Mouse (Mus musculus): ENCODE data around the gene Itsn1. TPM values are rescaled to one million over a fixed set of nuclear protein-coding genes. Genes with fewer than 3 reads are reported as not detected.
A peak's percentile ranks its signal among the peaks of the same experiment; 100 is the strongest.

The Itsn1 gene
- total RNA-seq, 2 experiments from 2014 or later = 40.5 to 53.6 TPM

DNA sequence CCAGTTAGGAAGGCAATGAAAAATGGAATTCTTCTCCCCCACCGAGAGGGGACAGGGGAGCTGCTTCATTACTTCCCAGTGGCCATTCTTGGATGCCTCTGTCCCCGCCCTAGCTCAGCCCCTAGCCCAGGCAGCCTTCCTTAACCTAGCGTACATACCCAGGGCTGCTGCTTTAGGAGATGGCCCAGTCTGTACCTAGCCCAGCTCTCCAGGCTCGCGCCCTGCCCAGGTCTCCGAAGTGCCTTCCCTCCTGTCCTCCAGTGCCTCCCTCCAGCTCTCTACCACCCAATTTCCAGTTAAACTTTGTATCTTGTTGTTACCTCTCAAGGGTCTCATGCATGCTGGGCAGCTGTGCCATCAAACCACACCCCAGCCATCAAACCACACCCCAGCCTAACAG is 106.7 kb downstream of the Itsn1 start:
- no peak for DNase-seq
- intact Hi-C loops (cut with DNase I) = no loop called here

DNA sequence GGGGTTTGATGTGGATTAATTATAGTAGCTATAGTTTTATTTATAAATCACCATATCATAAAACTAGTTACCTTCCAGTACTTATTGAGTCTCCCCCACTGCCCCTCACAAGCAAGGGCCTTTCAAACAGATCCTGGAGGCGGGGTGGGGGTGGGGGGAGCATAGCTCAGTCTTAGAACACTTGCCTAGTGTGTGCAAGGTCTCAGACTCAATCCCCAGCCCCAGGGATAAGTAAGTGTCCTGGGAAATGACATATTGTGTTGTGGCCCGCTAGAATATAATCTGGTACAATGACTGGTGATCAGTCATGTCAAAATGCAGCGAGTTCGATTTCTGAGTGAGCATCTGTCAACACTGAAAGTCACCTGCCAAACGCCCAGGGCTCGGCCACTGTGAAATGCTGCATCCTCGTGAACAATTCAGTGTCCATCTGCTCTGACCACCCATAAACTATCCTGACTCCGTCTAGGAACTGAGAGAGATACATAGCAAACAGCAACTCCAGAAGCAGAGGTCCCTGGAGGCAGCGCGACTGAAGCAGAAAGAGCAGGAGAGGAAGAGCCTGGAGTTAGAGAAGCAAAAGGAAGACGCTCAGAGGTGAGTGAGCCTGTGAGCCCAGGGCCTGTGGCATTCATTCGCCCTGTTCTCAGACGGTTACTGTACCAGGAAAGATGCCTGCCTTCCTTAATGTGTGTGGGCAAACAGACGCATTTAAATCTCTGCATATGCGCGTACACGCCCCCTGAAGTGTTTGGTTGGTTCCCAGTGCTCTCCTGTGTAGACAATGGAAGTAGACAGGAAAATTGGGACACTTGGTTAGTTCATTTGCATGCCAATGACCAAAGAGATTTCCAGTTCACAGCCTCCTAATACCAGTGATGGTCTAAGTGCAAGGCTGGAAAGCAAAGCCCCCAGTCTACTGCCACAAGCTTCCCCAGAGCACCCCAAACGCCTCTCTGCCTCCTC is 107.8 kb downstream of the Itsn1 start:
- DNase-seq = no peak
- intact Hi-C loops (cut with DNase I) = no loop called here

DNA sequence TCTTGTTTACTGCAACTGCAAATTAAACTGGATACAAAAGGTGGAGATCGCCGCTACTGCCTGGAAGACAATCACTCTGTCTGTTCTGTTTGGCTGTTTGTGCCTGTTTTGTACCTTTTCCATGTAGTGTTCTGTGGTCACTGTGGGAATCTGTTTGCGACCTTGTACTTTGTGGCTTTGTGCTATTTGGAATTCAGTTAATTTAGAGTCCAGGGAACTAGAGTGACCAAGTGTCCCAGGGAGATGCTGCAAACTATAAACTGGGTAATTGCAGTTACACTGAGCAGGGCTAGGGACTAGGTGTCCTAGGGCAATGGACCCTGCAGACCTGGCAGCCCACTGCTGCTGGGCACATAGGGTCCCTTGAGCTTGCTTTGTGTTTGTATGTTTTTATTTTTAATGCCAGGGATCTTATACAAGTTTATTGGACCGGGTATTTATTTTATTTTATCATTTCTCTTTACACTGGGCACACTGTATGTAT is 108.5 kb downstream of the Itsn1 start:
- intact Hi-C loops (cut with DNase I) = no loop called here
- DNase-seq = no peak

DNA sequence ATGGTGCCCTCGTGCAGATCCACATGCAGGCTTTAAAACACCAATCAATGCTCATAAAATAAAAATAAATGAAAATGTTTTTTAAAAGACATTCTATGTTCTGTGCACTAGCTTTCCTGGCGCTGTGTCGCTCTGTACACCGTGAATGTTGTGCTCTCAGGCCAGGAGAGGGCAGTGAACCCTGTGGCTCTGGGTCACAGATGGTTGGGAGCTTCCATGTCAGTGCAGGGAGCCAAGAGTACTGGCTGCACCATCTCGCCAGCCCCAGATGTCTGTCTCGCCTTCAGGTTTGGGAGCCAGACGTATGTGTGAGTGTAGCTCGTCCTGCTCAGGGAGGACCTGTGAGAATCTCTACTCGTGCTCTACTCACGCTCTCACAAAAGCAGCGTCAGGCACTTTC is 109.7 kb downstream of the Itsn1 start:
- DNase-seq = no peak
- intact Hi-C loops (cut with DNase I) = no loop called here

DNA sequence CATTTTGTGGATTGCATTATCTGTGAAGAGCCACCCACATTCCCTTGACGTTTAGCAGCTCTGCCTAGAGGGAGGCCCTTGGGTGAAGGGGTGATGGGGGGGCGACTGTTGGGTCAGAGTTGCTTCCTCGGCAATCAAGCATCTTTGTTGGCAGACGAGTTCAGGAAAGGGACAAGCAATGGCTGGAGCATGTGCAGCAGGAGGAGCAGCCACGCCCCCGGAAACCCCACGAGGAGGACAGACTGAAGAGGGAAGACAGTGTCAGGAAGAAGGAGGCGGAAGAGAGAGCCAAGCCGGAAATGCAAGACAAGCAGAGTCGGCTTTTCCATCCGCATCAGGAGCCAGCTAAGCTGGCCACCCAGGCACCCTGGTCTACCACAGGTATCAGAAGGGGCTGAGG is 110.4 kb downstream of the Itsn1 start:
- DNase-seq = no peak

DNA sequence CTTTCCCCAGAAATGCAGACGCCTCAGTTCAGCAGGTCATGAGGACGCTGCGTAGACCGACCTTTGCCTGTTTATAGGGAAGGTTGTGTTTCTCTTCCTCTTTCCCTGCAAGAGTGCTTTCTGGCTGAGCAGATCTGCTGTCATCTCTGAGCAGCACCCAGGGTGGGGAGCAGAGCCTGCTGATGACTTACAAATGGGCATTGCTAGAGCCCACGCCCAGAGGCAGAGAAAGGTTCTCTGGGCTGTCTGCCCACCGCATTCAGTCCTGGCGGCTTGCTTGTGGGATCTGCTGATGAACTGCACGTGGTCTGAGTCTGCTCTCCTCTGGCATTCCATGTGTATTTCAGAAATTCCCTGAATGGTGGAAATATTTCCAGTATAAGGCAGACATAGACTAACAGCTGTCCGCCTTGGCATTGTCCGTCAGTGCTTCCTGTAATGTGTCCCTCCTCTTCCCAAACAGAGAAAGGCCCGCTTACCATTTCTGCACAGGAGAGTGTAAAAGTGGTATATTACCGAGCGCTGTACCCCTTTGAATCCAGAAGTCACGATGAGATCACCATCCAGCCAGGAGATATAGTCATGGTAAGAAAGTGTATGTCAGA is 112.0 kb downstream of the Itsn1 start:
- intact Hi-C loops (cut with DNase I) = no loop called here
- peak; percentile 51 to 78 for DNase-seq

More for the DNA sequence above, 110.4 kb downstream of the Itsn1 start:
- intact Hi-C loops (cut with DNase I) = no loop called here

DNA sequence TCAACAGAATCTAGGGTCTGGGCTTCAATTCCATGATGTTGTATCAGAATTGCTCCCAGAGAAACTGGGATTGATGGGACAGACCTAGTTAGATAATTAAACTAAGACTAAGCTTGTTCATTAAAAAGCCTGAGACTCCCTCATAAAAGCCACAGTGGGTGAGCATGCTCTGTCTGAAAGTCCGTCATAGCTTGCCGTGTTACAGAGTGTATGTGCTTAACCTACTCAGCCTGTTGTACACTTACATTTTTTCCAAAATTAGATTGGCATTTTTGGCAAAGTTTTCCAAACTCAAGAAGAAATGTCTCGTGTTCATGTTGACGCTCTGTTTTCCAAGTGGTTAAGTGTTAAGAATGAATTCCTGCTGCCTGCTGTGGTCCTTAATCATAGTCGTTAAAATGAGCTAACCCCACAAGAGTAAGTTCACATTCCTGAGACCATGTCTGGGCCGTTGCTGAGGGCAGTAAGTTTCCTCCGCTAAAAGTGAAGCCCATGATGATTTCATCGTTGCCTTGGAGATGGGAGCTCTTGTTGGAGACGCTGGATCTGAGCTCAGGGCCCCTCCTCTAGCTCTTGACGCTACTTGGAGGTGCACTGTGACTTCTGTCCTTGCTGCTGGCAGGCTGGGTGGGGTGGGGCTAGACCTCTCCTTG is 117.1 kb downstream of the Itsn1 start:
- intact Hi-C loops (cut with DNase I) = no loop called here
- peak in 1 of 2 experiments; percentile 44 for DNase-seq

DNA sequence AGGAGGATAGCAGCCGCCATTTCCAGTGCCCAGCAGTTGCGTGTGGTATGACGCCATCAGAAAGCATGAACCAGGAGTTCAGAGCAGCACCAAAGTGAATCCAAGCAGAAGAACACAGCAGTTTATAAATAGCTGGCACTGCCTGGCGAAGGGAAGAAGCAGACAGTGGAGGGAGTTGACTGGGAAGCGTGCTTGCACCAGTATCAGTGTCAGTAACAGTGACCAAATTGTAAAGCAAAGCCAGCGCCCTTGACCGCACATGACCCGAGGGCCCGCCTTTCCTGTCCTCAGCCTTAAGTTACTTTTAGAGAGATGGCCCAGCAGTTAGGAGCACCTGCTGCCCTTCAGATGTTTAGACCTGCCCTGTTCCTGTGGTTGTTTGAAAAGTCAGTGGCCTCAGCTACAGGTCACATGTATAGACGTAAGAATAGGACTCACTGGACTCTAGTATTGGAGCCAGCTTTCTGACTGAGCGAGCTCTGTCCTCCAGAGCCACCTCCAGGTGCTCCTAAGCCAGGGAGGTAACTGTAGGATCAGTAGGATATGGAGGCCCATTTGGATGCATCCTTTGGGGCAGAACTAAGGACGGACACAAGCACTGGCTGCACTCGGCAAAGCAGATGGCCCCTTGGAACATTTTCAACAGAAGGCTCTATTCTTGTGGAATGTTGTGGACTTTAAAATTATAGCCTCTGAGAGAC is 118.6 kb downstream of the Itsn1 start:
- DNase-seq = peak; percentile 42 to 51
- intact Hi-C loops (cut with DNase I) = no loop called here

DNA sequence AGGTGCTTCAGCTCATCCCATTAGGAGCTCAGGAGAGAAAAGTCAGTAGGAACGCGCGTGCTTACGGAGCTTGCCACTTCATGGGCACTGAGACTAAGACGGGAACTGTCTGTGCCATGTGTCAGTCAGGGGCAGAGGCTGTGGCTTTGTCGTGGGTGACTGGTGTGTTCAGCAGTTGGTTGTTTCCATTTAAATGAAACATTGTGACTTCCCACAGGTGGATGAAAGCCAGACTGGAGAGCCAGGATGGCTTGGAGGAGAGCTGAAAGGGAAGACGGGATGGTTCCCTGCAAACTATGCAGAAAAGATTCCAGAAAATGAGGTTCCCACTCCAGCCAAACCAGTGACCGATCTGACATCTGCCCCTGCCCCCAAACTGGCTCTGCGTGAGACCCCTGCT is 119.4 kb downstream of the Itsn1 start:
- intact Hi-C loops (cut with DNase I) = no loop called here
- no peak for DNase-seq

DNA sequence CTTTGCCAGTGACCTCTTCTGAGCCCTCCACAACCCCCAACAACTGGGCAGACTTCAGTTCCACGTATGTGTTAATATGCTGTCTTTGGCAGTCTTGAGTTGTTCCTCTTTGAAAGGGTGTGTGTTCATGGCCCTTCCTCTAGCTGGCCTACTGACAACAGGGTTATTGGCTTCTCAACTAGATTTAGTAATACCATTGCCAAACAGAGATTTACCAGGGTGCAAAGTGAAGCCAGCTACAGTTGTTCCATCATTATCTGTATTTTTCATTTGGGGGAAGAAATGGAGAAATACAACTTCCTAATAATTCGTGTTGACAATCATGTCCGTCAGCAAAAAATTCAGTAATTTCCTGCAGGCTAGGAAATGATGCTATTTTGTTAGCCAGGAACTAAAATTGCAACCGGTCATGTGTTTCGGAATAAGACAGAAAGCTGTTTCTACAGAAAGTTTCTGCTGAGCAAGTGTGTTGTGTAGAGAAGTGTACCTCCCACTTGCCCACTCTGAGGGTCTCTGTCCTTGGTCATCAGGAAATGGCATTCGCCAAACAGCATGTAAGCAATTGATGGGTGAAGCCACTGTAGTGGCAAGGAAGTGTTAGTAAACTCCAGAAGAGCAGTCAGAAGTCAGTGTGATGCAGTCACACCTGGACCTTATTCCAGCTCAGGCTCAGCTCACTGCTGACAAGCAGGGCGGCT is 120.0 kb downstream of the Itsn1 start:
- DNase-seq = no peak
- intact Hi-C loops (cut with DNase I) = no loop called here

DNA sequence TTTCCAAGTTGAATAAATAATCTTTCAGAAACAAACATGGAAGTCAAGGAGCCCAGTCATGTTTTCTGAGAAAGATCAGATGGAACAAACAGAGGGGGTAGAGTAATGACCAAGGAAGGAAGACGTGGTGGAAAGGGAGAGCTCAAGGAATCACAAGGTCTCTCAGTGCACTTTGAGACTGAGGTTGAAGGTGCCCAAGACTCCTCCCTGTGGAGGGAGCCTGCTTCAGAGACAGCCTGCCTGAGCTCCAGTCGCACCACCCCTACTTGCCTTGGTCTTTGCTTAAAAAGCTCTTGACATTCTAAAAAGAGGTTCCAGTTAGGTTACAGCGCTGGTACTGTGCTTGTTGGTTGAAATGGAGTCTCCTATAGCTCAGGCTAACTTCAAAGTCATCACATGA is 121.1 kb downstream of the Itsn1 start:
- intact Hi-C loops (cut with DNase I) = no loop called here
- DNase-seq = no peak

DNA sequence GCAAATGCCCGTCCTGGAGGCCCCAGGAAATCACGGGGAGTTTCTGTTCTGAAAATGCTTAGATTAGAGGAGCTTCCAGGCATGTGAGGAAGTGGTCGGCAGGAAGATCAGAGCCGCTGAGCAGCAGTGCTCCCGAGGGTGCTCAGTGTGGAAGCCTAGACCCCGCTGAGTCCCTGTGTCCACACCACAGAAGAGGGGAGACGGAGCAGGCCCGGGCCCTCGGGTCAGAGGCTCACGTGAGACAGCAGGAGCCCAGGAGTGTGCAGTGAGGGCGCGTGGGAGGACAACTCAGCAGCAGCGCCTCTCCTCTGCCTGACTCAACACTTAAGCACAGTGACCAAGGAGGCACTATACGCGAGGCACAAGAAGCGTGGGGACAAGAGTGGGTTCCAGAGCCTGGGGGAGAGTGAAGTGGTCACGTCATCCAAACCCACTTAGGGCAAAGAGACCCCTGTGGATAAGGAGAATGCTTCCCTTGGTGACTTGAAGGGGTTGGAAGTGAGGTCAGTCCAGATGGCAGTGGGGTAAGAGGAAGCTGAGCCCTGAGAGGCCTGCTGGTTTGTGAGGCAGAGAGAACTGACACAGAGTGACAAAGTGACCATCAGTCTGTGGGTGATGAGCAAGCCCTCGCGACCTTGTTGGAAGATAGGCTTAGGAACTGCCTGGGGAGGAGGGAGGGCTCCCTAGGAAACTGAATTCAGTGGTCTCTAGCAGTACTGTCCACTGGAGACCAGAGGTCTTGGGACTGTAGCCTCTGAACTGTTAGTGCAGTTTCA is 122.6 kb downstream of the Itsn1 start:
- intact Hi-C loops (cut with DNase I) = no loop called here
- DNase-seq = no peak

DNA sequence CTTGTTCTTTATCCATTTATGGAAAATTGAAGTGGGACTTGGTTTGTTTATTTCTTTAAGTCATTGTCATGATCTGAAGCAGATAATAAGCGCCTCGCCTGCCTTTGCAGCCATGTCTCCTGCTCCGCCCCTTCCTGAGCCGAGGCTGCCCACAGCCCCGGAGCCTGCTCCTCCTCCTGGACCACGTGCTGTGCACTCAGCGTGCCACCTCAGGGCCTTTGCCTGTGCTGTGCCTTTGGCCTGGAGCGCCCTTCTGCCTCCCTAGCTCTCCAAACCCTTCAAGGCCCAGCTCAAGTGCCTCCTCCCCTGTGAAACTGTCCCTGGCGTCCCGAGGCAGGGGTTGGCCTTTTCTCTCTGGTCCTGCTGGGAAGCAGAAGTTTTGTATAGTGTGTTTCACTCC is 123.7 kb downstream of the Itsn1 start:
- no peak for DNase-seq
- intact Hi-C loops (cut with DNase I) = no loop called here

DNA sequence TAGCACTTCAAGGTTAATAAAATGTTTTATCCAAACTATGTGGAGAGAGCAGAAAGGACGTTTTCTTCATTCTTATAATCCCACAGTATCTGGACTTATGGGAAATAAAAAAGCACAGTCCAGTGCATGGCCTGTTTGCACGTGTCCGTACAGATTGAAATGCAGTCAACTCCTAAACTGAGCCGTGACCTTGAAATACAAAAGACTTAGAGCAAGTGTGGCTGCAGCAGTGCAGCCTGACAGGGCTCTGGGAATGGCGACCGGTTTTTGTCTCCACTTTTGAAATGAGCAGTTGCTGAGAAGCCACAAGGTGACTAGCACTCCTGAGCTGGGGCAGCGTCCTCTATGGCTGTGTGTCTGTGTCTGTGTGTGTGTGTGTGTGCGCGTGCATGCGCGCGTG is 124.1 kb downstream of the Itsn1 start:
- no peak for DNase-seq
- intact Hi-C loops (cut with DNase I) = no loop called here

DNA sequence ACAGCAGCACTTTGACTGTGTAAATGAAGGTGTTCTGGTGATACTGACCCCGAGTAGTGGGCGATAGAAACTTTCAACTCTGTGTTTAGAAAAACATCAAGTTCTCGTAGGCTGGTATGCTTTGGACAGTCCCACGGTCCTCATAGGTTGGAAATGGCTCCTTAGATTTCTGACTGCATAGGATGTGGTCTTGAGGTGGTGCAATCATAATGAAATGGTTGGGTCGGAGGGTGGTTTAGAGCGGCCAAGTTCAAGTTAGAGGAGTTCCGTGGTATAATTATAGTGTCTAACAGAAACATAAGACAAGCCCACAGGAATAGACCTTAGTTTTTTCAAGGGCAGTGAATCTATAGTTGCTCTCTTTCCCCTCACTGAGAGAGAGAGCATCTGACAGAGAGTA is 129.6 kb downstream of the Itsn1 start:
- no peak for DNase-seq
- intact Hi-C loops (cut with DNase I) = no loop called here

DNA sequence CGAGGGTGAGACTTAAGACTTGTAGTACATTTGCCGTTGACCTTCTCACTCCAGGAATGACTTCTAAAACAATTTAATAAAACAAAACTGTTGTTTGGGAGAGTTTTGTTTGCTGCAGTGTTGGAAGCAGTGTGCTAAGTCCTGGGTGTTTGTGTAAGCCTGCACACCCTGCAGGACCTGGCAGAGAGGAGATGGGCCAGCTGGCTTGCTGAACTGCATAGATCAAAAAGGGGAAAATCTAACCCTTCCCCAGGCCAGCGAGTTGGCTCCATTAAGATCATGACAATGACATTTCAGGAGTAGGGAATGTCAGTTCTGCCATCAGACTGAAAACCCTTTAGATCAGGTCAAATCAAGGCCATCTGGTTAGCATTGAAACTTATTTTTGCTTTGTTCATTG is 130.1 kb downstream of the Itsn1 start:
- intact Hi-C loops (cut with DNase I) = no loop called here
- DNase-seq = no peak

DNA sequence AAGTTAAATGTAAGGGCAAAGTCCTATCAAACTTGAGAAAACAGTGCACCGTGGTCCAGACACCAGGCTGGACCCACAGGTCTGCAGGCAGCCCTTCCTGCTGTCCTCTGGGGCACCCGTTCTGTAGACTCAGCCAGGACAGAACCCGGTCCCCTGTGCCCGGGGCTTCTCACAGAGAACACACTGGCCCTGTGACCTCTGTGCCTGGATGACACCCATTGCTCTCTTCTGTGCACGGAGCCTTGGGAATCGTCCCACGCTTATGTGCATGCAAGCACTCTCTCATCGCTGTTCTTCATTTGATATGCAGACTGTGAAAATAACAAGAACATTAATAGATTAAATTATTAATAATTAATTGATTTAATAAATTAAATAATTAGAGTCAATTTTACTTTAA is 130.9 kb downstream of the Itsn1 start:
- DNase-seq = no peak
- intact Hi-C loops (cut with DNase I) = no loop called here

DNA sequence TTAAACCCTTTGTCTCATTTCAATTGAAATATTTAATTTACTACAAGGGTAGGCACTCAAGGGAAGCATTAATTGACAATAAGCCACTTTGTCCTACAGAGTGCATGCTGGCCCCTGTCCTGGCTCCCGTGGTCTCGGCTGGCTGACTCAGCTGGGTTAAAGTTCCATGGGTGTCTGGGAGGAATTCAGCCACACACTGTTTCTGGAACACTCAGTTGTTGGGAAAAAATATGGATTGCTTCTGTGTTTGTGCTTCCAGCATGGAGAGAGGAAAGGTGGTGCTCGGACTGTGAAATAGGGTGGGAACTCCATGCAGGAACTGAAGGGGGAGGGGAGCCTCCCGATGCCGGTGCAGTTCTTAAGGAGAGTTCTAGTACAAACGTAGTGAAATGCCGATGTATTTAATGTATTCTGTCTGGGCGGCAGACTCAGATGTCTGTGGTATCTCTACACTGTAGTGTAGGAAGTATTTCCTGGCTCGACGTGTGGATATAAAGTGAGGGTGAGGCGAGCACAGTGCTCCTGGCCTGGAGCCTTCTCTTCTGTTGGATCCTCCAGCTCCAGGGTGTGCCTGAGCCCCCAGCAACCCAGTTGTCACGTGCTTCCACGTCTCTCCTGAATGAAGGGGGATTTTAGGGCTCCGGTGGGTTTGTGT is 131.5 kb downstream of the Itsn1 start:
- intact Hi-C loops (cut with DNase I) = no loop called here
- DNase-seq = no peak
